Mouse (Mus musculus) heart, postnatal 36 days (tissue): ENCODE measurements around the gene Rasl11b. TPM values are rescaled to one million over a fixed set of nuclear protein-coding genes. Genes with fewer than 3 reads are reported as not detected.

ENCODE experiments used
- DNase-seq, 2 experiments: peaks; one replicate each; pipeline ENCODE4 v3.0.0; 2021 to 2022
- intact Hi-C: fragments of 180-260 bp; cut with DNase I; formaldehyde crosslinking; loops from one replicate; pipeline ENCODE4 v1.15.1; 2025
- total RNA-seq, 2 experiments: library from RNA; stranded (reverse); gene quantifications; 2 replicates each; pipeline ENCODE4 v1.2.3; 2021

Gene Rasl11b
- 10 to 100 TPM; 29.9 to 44.8 TPM for total RNA-seq

DNA sequence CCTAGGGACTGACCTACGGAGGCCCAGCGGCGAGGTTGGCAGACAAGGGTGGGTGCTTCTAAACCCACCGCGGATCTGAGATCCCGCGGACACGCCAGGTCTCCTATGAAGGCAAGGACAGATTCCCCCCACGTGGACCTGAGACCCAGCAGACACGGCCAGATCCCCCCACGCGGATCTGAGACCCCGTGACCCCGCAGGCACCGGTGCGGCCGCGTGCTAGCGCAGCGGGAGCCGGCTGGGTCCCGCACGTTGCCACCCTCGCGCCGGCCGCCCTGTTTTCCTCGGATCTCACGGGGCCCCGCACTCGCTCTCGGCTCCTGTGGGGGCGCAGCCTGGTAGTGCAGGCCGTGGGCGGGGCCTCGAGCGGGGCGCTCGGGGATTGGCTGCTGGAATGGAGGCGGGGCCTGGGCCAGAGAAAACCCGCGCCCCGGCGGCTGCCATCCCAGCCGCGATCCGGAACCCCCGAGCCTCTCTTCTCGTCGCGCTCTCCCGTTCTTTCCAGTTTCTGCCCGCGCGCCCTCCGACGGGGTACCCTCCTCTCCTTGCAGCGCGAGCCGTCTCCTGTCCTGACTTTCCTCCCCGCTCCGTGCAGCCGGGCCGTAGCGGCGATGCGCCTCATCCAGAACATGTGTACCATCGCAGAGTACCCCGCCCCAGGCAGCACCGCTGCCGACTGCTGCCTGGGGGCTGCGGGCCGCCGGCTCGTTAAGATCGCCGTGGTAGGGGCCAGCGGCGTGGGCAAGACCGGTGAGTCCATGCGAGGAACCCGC, at the start of gene Rasl11b:
Gene Rasl11b (plus strand): TSS at position 446 of the 773 bp plus-strand sequence.
- intact Hi-C loops, result loop anchor here (2.0 to 5.0 kb wide), 4 partner anchors 20 to 188 kb away; no protein-coding TSS in a partner anchor
- DNase-seq, result peak; percentile 96

DNA sequence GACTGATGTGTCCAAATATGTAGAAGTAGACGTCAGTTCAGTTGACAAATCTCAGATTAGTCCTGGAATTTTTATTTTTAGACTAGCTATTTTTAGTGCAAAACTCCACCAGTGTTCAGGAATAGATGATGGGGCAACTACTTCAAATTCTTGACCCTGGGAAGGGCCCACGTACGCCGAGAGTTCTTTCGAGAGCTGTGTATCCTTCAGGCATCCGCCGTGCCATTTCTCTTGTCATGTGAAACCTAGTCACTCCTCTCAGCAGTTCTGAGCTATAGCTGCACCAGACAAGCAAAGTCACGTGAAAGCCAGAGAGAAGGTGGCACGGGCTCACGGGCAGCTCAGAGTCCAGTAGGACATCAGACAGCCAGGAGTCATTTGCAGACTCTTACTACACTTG, 47.5 kb upstream of the Rasl11b start:
- intact Hi-C loops, result loop anchor here (1.0 to 2.0 kb wide), 2 partner anchors 49 to 117 kb away; no protein-coding TSS in a partner anchor
- DNase-seq, result peak in 1 of 2 experiments; percentile 43

DNA sequence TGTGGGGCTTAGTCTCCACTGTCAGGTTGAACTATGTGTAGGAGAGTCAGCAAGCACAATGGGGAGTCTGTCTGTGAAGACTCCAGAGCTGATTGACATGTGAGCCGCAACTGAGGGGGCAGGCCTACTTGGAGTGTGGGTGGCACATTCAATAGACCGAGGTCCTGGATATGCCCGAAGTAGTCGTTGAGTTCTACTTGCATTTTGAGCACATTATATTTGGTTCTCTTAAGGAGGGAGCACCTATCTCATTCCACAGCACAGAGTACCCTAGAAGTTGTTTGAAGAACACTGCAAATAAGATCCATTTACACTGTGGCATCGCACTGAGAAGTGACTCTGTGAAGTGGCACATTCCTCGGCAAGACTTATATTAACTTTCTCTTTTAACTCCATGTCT, 45.1 kb upstream of the Rasl11b start:
- intact Hi-C loops, result no loop called here
- DNase-seq, result no peak

DNA sequence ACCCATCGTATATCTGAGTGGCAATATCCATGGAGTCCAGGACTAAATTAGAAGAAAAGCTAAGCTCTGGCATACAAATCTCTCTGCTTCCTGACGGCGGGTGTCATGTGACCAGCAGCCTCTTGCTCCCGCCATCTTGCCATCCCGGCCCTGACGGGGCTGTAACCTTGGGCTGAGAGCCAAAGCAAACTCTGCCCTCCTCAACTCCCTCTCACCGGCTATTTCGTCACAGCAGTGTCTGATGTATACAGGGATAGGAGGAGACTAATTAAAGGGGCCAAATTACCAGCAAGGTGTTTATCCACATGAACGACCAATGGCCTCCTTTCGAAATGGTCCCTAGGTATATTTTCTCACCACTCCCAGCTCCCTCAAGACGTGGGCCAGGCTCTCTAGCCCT, 43.3 kb upstream of the Rasl11b start:
- intact Hi-C loops, result no loop called here
- no peak for DNase-seq

DNA sequence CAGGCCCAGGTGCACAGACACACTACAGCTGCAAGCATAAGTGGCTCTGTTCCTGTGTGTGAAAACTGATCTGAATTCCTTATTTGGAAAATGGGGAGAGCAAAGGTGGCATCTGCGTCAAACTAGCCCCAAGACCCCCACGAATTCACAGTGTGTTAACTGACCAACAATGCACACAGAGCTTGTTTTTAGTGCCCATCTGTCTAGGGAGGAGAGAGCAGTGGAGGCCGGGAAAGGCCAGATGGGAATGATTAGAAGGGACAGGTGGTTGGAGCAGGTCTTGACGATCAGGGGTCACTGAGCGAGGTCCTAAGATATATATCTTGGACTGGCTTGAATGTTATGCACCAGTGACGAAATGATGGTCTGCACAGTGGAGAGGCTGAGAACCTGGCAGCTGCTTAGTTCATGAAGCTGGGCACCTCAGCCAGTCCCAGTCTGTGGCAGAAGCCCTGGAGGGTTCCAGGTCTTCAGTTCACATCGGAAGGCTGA, 39.2 kb upstream of the Rasl11b start:
- intact Hi-C loops, result no loop called here

DNA sequence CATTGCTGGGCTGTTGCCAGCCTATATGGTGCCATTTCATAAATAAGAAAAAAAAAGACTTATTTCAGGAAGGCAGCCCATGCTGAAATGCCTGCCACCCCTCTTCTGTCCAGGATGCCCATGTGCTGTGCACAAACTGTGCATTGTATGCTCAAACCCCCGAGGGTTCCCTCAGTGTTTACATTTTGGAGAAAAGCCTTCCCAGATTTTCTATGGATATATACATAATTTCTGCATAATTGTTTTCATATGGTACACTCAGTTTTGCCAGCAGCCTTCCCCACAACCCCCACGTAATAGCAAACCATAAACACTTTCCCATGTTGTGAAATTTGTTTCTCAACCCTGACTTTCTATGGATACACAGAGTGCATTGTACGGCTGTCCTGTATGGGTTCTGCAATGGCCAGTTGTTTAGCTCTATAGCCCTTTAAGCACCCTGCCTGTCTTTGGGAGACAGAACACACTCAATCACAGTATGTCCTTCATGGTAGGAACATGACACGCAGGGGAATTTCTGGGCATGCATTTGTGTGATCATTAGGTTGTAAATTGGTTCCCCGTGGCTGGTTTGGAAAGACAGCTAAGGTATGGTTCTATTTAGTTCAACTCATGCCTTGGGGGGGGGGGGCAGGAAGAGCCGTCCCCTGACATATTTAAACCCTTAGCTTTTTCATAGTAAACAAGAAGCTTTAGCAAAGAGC, 36.0 kb upstream of the Rasl11b start:
- no peak for DNase-seq
- intact Hi-C loops, result no loop called here

More for the DNA sequence above, 39.2 kb upstream of the Rasl11b start:
- DNase-seq, result no peak

DNA sequence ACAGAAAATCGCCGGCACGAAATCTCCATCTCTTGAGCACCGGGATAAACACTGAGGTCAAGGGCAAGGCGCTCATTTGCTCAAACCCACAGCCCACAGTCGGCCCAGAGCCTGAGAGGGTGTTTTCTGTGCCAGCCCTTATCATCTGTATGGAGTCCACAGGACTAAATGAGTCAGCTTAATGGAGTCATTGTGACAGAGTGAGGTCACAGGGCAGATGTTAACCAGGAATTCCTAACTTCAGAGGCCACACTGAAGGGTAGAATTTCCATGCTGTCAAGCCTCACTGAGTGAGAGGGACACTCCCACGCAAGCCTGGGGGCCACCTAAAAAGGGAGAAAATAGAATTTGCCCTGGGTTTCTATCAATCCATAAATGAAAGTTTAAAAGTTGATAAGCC, 35.2 kb upstream of the Rasl11b start:
- no peak for DNase-seq
- intact Hi-C loops, result loop anchor here (5.0 kb wide), 1 partner anchor 163 kb away; no protein-coding TSS in a partner anchor

DNA sequence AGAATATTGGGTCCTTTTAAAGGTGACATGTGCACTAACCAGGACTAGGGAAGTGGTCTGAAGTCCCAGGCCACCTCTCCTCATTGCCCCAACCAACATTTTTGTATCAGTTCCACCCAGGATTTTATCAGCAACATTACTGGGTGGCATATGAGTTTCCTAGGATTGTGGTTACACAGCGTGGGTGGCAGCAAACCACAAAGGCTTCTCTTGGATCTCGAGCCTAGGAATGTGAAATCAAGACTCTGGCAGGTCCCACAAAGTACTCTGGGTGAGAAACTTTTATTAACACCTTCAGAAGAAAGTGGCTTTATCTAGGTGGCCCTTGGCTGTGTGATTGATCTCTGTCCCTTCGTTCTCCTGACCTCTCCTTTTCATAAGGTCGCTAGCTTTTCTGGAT, 34.7 kb upstream of the Rasl11b start:
- DNase-seq, result no peak

DNA sequence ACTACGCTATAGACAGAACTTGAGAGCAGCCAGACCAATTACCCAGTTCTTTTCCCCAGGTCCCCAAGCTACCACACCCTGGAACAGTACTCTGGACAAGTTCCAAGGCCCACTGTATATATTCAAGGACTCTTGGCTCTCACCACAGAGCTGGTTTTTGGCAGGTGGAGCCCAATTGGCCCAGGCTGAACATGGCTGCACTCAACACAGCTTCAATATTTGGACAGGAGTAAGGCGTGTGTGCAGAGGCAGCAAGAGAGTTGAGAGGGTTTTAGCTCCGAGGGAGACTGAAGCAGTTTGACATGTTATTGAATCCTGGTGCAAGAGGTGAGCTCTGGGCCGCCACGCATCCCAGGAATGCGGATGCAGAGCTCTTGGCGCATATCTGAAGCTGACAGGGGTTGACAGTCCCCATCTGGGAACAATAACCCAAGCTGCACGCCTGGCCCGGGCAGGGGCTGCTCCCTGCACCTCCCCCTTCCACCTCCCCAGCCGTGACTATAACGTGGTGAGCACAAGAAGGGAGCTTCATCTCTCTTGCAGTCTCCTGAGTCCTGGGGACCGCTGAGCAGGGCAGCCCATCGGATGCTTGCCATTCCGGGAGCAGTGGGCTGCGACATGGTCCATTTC, 33.7 kb upstream of the Rasl11b start:
- DNase-seq, result peak in 1 of 2 experiments; percentile 47
- intact Hi-C loops, result loop anchor here (5.0 kb wide), 1 partner anchor 164 kb away; no protein-coding TSS in a partner anchor

More for the DNA sequence above, 34.7 kb upstream of the Rasl11b start:
- intact Hi-C loops, result loop anchor here (5.0 kb wide), 1 partner anchor 163 kb away; no protein-coding TSS in a partner anchor

DNA sequence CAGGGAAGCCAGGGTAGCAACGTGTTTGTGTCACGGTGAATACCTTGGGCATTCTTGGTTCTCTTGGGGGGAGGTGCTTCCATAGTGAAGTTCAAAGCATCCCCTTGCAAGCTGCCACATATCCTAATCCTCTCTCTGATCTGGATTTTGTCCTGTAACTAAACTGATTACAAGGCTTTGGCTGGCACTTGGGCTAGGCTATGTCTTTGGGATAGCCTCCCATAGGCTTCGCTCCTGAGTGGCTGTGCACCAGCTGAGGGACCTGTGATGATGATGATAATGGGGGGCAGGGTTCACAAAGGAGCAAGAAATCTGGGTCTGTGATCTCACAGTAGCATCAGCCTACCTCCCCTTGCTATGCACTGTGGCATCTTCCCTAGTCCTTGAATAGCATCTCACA, 33.1 kb upstream of the Rasl11b start:
- intact Hi-C loops, result loop anchor here (5.0 kb wide), 1 partner anchor 165 kb away; no protein-coding TSS in a partner anchor

DNA sequence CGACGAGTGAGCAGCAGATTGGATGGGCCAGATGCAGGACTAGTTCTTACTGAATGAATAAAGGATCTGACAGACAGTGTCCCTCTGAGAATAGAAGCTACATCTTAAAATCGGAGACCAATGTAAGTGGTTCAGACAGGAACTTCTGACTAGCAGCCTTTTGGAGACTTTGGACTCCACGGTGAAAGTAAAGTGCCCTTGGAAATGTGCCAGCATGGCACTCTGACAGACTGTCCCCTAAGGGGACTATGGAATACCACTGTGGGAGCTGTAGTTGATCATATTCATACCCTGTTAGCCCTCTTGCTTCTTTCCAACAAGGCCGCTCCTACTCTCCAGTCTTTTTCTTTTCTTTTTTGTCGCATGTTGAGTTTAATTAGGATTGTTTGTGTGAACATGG, 31.9 kb upstream of the Rasl11b start:
- DNase-seq, result no peak
- intact Hi-C loops, result loop anchor here (5.0 kb wide), 1 partner anchor 166 kb away; no protein-coding TSS in a partner anchor

More for the DNA sequence above, 33.1 kb upstream of the Rasl11b start:
- DNase-seq, result no peak

DNA sequence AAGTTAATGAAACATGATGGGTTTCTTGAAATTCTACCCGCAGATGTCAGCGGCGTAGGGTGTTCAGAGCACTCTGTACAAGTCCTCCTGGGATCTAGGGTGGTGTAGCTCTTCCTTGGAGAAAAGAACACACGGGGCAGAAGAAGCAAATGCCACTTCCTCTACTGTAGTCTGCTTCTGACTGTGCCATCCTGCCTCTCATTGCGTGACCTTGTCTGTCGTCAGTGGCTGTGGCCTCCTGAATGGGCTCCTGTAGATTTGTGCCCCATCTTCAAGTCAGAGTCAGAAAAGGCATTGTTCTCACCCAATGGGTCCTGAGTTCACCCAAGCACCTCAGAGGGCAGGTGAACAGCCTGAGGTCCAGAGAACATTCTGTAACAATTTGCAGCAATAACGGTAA, 30.5 kb upstream of the Rasl11b start:
- DNase-seq, result no peak
- intact Hi-C loops, result loop anchor here (5.0 kb wide), 1 partner anchor 167 kb away; no protein-coding TSS in a partner anchor

DNA sequence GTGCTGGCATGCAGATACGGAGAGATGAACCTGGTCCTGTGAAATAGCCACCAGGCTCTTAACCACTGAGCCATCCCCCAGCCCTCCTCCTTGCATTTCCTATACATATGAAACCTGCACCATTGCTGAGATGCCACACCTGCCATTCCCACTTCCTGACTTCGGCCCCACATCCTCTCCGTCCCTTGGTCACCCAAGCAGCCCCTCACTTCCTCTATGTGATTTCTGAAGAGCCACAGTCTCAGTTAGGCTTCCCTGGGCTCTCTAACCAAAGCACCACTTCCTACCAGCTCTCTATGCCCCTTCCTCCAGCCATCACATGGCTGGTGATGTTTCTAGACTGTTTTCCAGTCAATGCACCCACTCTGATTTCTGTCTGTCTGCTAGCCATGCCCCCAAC, 28.4 kb upstream of the Rasl11b start:
- DNase-seq, result no peak
- intact Hi-C loops, result no loop called here

DNA sequence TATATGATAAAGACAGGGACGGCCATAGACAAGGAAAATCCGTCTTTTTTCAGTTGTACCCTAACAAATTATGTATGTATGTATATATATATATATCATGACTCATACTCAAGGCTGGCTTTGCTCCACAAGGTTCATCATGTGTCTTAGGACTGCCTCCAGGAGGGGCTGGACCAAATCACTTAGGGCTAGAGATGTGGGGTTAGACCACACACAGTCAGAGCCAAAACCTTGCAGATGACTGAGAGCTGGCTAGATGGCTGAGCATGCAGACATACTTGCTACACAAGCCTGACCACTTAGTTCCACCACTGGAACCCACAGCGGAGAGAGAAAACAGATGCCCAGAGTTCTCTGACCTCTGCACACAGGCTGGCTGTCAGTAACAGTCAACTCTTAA, 27.0 kb upstream of the Rasl11b start:
- no peak for DNase-seq
- intact Hi-C loops, result no loop called here

DNA sequence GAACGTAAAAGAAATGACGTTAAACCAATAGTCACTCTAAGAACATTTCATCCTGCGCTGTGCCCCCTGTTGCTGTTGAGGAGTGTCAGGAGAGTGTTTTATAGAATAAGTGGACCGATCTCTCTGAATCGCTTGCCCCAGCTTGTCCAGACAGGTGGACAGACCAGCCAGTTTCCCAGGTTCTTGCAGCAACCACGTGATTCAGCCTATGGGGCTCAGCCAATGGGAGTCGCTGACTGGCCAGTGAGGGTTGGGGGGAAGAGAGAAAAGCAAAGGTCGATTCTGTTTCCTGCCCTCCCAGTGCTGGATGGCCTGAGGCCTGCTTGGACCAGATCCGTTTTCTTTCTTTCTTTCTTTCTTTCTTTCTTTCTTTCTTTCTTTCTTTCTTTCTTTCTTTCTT, 23.3 kb upstream of the Rasl11b start:
- intact Hi-C loops, result loop anchor here (5.0 kb wide), 1 partner anchor 44 kb away; no protein-coding TSS in a partner anchor
- no peak for DNase-seq

DNA sequence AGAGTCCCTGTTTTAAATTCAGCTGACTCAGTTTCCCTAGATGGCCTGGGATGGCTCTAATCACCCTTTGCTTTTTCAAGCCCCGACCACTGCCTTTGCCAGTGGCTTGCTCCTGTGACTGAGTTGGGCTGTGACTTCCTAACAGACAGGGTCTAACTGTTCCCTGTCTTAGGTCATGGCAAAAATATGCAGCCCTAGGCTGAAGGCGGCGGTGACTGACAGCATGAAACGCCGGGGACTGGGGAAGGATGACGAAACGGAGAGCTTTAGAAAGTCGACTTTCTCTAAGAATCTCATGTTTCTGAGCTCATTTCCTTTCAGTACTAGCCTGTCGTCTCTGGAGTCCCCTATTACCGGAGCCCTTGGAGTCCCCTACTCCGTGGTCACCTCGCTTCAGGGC, 22.9 kb upstream of the Rasl11b start:
- intact Hi-C loops, result loop anchor here (5.0 kb wide), 1 partner anchor 45 kb away; no protein-coding TSS in a partner anchor
- peak in 1 of 2 experiments; percentile 41 for DNase-seq

DNA sequence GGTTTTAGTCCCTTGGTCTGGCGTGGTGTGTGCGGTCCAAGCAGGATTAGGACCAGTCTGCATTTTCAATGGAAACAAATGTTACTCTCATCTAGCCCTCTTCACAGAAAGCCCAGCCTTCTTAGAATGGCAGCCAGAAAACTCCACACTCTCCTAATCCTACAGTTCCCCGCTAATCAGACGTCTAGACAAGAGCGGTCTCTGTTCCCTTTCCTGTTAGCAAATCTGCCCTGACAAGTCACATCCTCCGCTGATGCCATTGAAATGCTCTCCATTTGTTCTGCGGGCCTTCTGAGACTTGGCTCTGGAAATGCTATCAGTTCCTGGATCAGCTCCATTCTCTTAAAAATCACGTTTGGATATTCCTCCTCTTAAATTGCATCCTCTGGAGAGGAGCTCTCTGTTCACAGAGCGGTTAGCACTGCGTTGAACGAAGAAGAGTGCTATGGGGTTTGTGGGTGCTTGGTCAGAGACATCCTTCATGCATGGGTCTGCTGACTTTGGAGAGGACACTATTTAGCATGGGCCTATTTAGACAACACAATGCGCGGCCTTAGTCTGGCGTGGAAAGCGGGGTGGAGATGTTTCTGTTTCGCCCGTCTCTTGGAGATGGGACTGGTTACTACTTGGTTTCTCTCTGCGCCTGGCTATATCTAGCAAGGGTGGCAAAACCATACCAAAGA, 21.8 kb upstream of the Rasl11b start:
- DNase-seq, result peak; percentile 25 to 43
- intact Hi-C loops, result loop anchor here (5.0 kb wide), 1 partner anchor 46 kb away; no protein-coding TSS in a partner anchor

DNA sequence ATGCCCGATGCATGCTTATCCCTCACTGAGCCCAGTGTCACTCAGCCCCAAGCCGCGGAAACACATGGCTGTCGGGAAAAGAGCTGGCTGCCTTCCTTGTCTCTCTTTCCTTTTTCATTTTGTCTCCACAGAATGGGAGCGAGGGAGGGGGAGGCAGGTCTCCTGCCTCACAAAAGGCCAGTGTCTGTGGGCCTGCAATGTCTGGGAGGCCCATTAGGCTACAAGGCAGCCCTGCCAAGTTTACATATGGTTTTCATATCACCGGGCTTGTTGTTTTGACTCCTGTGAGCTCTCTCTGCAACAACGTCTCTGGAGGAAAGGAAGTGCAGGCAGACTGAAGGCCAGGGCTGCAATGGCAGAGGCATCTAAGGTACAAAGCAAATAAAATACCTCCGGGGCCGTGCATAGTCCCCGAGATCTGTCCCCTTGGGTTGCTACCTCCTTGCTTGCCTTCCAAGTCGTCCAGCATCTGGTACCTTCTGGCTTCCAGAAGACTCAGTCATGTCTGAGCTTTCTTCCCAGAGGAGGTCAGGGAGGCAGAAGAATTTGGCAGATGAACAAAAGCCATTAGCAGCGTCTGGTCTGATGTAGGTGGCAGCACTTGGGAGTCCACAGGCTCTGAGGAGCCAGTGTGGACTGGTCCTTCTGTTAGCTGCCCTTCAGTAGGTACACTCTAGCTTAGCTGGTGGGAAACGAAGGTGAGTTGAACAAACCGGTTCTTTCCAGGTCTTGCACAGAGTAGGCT, 19.4 kb upstream of the Rasl11b start:
- intact Hi-C loops, result loop anchor here (2.0 to 5.0 kb wide), 2 partner anchors 19 to 323 kb away; partner anchors contain the start of gene Rasl11b
- peak; percentile 34 to 53 for DNase-seq

DNA sequence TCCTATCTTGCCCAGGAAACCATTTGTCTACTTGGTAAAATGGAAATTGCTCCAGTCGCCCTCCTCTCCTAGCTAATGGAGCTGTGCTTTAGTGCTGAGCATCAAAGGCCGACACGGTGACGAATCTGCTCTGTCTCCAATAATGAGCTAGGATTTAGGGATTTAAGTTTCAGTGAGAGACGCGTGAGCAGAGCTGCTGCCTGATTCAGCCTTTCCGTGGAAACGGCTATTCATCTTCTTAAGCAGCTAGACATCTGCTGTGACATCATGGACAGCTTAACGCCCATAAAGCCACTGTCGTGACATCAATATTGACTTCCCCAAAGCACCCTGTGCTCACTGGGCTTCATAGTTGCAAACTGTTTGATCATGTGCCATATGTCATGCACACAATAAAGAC, 14.9 kb upstream of the Rasl11b start:
- intact Hi-C loops, result no loop called here
- no peak for DNase-seq
